Mouse (Mus musculus) bone marrow macrophage, adult 2 months (primary cell): ENCODE data around the gene Scn1a. TPM values are rescaled to one million over a fixed set of nuclear protein-coding genes. Genes with fewer than 3 reads are reported as not detected.

Source experiments
- H3K27ac ChIP-seq: 2 replicates; pipeline ENCODE4 v1.5.1; 2012; ENCODE audit warnings: low read depth, low read length; ENCODE audit not compliant: insufficient read depth
- H3K4me1 ChIP-seq: 2 replicates; pipeline ENCODE4 v1.6.1; 2012; ENCODE audit warnings: low read length; ENCODE audit not compliant: control insufficient read depth, insufficient read depth
- H3K4me3 ChIP-seq: 2 replicates; pipeline ENCODE4 v1.5.1; 2012; ENCODE audit warnings: mild to moderate bottlenecking, low read length, moderate library complexity; ENCODE audit not compliant: insufficient read depth
- CTCF ChIP-seq: IDR thresholded peaks from 2 replicates; pipeline ENCODE4 v1.5.1; 2012; ENCODE audit warnings: low read depth, mild to moderate bottlenecking, low read length, moderate library complexity
- POLR2A ChIP-seq: IDR thresholded peaks from 2 replicates; pipeline ENCODE4 v1.6.1; 2012; ENCODE audit warnings: mild to moderate bottlenecking, low read depth, low read length, borderline replicate concordance
- polyA plus RNA-seq: library from polyadenylated mRNA; stranded (reverse); fragments of >200 nt; gene quantifications from 2 replicates; pipeline ENCODE4 v1.2.4, GENCODE M21; 2012; ENCODE audit not compliant: missing spikeins, insufficient read depth, insufficient read length

Gene Scn1a
- polyA plus RNA-seq = 0.28 TPM in 1 of 2 replicates, not detected in the other

- no peak within 1 kb of the TSS for H3K4me3 ChIP-seq
- H3K27ac ChIP-seq = no peak within 1 kb of the TSS
- H3K4me1 ChIP-seq = no peaks in the 10 kb centered on the region
- TF ChIP-seq CTCF = no peak
- no peak for TF ChIP-seq POLR2A
Measured at GRCm38 (mm10) chr2:66440711-66441110, at the start of gene Scn1a. TSS of gene Scn1a (minus strand) at chr2:66440840.

DNA sequence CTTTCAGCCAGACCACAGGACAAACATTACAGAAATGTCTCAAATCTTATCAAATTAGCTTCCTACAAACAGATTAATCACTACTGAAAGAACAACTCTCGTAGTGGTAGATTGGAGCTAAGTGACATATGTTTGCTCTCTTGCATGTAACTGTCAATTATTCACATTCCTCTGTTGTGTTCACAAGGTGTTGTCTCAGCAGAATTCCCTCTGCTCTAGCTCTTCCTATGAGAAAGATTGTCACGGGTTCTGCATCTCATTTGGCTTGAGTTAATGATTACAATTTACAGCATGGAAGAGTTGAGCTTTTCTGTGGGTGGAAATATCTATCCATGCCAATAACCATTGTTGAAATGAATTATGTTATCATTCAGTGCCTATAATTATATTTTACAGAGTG lies 37.8 kb upstream of the Scn1a start:
- H3K27ac ChIP-seq = no peak overlapping the region
- H3K4me3 ChIP-seq = no peak overlapping the region
- no peak for TF ChIP-seq CTCF
- TF ChIP-seq POLR2A = no peak
- no peaks in the 10 kb centered on the region for H3K4me1 ChIP-seq

GRCm38 (mm10) chr2:66473181-66473822 lies 32.7 kb upstream of the Scn1a start:
- no peak for TF ChIP-seq CTCF
- no peak for TF ChIP-seq POLR2A
- Histone ChIP-seq H3K4me3 (no peak overlapping the region), H3K27ac (no peak overlapping the region), H3K4me1 (no peaks in the 10 kb centered on the region)

DNA sequence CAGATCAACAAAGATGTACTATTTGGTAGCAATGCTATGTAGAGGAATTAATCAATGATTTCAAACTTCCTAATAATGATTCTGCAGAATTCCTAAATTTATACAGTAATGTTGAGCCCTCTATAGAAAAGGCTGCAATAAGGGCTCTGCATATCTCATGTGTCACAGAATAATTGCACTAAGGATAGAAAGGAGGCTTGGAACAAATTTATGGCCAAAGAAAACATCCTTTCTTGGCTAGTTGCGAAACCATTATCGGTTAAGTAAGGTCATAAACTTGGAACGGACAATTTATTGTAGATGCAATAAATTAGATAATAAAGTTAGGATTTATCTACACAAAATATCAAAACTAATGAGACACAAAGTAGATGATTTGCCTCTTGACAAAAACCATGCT lies 24.8 kb upstream of the Scn1a start:
- H3K4me3 ChIP-seq = no peak overlapping the region
- H3K4me1 ChIP-seq = no peaks in the 10 kb centered on the region
- H3K27ac ChIP-seq = no peak overlapping the region
- TF ChIP-seq CTCF (no peak), POLR2A (no peak)

GRCm38 (mm10) chr2:66464874-66465458 lies 24.3 kb upstream of the Scn1a start:
- Histone ChIP-seq H3K4me1 (no peaks in the 10 kb centered on the region), H3K4me3 (no peak overlapping the region), H3K27ac (no peak overlapping the region)
- TF ChIP-seq CTCF (no peak), POLR2A (no peak)

- Histone ChIP-seq H3K4me1 (no peaks in the 10 kb centered on the region), H3K27ac (no peak overlapping the region), H3K4me3 (no peak overlapping the region)
- TF ChIP-seq POLR2A = no peak
- TF ChIP-seq CTCF = no peak
Measured at GRCm38 (mm10) chr2:66463916-66464315, 23.3 kb upstream of the Scn1a start.

GRCm38 (mm10) chr2:66462458-66462857 lies 21.8 kb upstream of the Scn1a start:
- Histone ChIP-seq H3K4me3 (no peak overlapping the region), H3K27ac (no peak overlapping the region), H3K4me1 (no peaks in the 10 kb centered on the region)
- no peak for TF ChIP-seq CTCF
- TF ChIP-seq POLR2A = no peak

- no peak overlapping the region for H3K4me3 ChIP-seq
- TF ChIP-seq CTCF = no peak
- no peak for TF ChIP-seq POLR2A
- H3K27ac ChIP-seq = no peak overlapping the region
- no peaks in the 10 kb centered on the region for H3K4me1 ChIP-seq
Measured at GRCm38 (mm10) chr2:66439764-66440471, 722 bp downstream of the Scn1a start.

DNA sequence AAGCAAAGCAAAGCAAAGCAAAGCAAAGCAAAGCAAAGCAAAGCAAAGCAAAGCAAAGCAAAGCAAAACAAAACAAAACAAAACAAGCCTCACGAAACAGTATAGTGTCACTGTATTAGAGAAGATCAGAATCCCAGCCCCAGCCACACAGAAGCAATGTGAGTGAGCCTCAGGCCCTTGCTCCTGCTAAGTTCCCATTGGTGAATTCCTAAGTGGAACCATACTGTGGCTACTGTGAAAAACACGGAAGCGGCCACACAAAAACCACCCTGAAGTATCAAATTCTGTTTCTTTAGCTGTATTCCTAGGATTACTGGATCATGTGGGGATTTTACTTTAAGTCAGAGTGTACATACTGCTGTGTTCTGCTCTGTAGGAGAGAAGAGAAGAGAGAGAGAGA lies 4.4 kb downstream of the Scn1a start:
- Histone ChIP-seq H3K27ac (no peak overlapping the region), H3K4me1 (no peaks in the 10 kb centered on the region), H3K4me3 (no peak overlapping the region)
- TF ChIP-seq POLR2A (no peak), CTCF (no peak)

- Histone ChIP-seq H3K27ac (no peak overlapping the region), H3K4me1 (0 out of 2 replicates have a peak, but pooled peaks cover 3% of the 10 kb centered on the region), H3K4me3 (peak overlapping the region; percentile 41)
- TF ChIP-seq POLR2A = no peak
- peak; percentile 44; the same call in 1 of the 2 replicates for TF ChIP-seq CTCF
Measured at GRCm38 (mm10) chr2:66409740-66410290, 30.8 kb downstream of the Scn1a start.
